Mouse (Mus musculus): ENCODE data around the gene Sfxn2.

Gene Sfxn2

GRCm38 (mm10) chr19:46625519-46625918, 52.4 kb downstream of the Sfxn2 start:
- DNase-seq (ENCODE audit: extremely low spot score, low read depth, low spot score): no peak

- DNase-seq (ENCODE audit: extremely low spot score, low read depth, low spot score): no peak
These were observed 55.2 kb downstream of the Sfxn2 start for GRCm38 (mm10) chr19:46628403-46628802.

- no peak for DNase-seq (ENCODE audit: extremely low spot score, low read depth, low spot score)
These were observed 56.6 kb downstream of the Sfxn2 start for GRCm38 (mm10) chr19:46629807-46630206.

- no peak for DNase-seq (ENCODE audit: extremely low spot score, low read depth, low spot score)
These were observed 58.5 kb downstream of the Sfxn2 start for GRCm38 (mm10) chr19:46631637-46632036.

- no peak for DNase-seq (ENCODE audit: extremely low spot score, low read depth, low spot score)
These were observed 62.6 kb downstream of the Sfxn2 start for GRCm38 (mm10) chr19:46635766-46636165.

GRCm38 (mm10) chr19:46637598-46637997, 64.4 kb downstream of the Sfxn2 start:
- no peak for DNase-seq (ENCODE audit: extremely low spot score, low read depth, low spot score)

GRCm38 (mm10) chr19:46639053-46639452, 65.9 kb downstream of the Sfxn2 start:
- DNase-seq (ENCODE audit: extremely low spot score, low read depth, low spot score): no peak

GRCm38 (mm10) chr19:46639496-46639895, 66.3 kb downstream of the Sfxn2 start:
- DNase-seq (ENCODE audit: extremely low spot score, low read depth, low spot score): no peak

- DNase-seq (ENCODE audit: extremely low spot score, low read depth, low spot score): no peak
These were observed 67.6 kb downstream of the Sfxn2 start for GRCm38 (mm10) chr19:46640780-46641179.

GRCm38 (mm10) chr19:46641420-46642085, 68.4 kb downstream of the Sfxn2 start:
- no peak for DNase-seq (ENCODE audit: extremely low spot score, low read depth, low spot score)

- DNase-seq (ENCODE audit: extremely low spot score, low read depth, low spot score): no peak
These were observed 69.1 kb downstream of the Sfxn2 start for GRCm38 (mm10) chr19:46642136-46642753.

GRCm38 (mm10) chr19:46643236-46643635, 70.1 kb downstream of the Sfxn2 start:
- no peak for DNase-seq (ENCODE audit: extremely low spot score, low read depth, low spot score)

GRCm38 (mm10) chr19:46644343-46644792, 71.2 kb downstream of the Sfxn2 start:
- DNase-seq (ENCODE audit: extremely low spot score, low read depth, low spot score): no peak

- no peak for DNase-seq (ENCODE audit: extremely low spot score, low read depth, low spot score)
These were observed 71.8 kb downstream of the Sfxn2 start for GRCm38 (mm10) chr19:46644793-46645602.

GRCm38 (mm10) chr19:46646041-46646481, 72.9 kb downstream of the Sfxn2 start:
- no peak for DNase-seq (ENCODE audit: extremely low spot score, low read depth, low spot score)

- no peak for DNase-seq (ENCODE audit: extremely low spot score, low read depth, low spot score)
These were observed 74.1 kb downstream of the Sfxn2 start for GRCm38 (mm10) chr19:46647254-46647653.
